Mouse (Mus musculus): ENCODE measurements around the gene Rpl32. TPM values are rescaled to one million over a fixed set of nuclear protein-coding genes. Genes with fewer than 3 reads are reported as not detected.
A peak's percentile ranks its signal among the peaks of the same experiment; 100 is the strongest.

Rpl32 gene
- polyA plus RNA-seq, 1 experiment: 89.1 TPM

GRCm38 (mm10) chr6:115773966-115774413 is 34.6 kb downstream of the Rpl32 start:
- peaks cover 17% of the 10 kb centered on the region for H3K4me1 ChIP-seq (ENCODE audit: control insufficient read depth)
- no peak for TF ChIP-seq TAL1 (IDR thresholded peaks at IDR 0.05; ENCODE audit: low read length)
- TF ChIP-seq GATA1 (IDR thresholded peaks at IDR 0.05; ENCODE audit: low read length): no peak
- H3K27me3 ChIP-seq (ENCODE audit: control insufficient read depth): no peaks in the 10 kb centered on the region
- no peaks in the 10 kb centered on the region for H3K9me3 ChIP-seq (ENCODE audit: control insufficient read depth, low read length)
- H3K36me3 ChIP-seq (ENCODE audit: control insufficient read depth): no peaks in the 10 kb centered on the region
- H3K4me3 ChIP-seq (replicated peaks): peak overlapping the region; percentile 62

- no peaks in the 10 kb centered on the region for H3K27me3 ChIP-seq (ENCODE audit: control insufficient read depth)
- H3K4me1 ChIP-seq (ENCODE audit: control insufficient read depth): peaks cover 23% of the 10 kb centered on the region
- no peaks in the 10 kb centered on the region for H3K9me3 ChIP-seq (ENCODE audit: control insufficient read depth, low read length)
- TF ChIP-seq TAL1 (IDR thresholded peaks at IDR 0.05; ENCODE audit: low read length) (no peak), GATA1 (IDR thresholded peaks at IDR 0.05; ENCODE audit: low read length) (no peak)
- no peak overlapping the region for H3K4me3 ChIP-seq (replicated peaks)
- no peaks in the 10 kb centered on the region for H3K36me3 ChIP-seq (ENCODE audit: control insufficient read depth)
Observed at GRCm38 (mm10) chr6:115772604-115773003, 35.9 kb downstream of the Rpl32 start.

- H3K27me3 ChIP-seq (ENCODE audit: control insufficient read depth): no peaks in the 10 kb centered on the region
- no peaks in the 10 kb centered on the region for H3K9me3 ChIP-seq (ENCODE audit: control insufficient read depth, low read length)
- peaks cover 26% of the 10 kb centered on the region for H3K4me1 ChIP-seq (ENCODE audit: control insufficient read depth)
- H3K36me3 ChIP-seq (ENCODE audit: control insufficient read depth): no peaks in the 10 kb centered on the region
- no peak overlapping the region for H3K4me3 ChIP-seq (replicated peaks)
- no peak for TF ChIP-seq GATA1 (IDR thresholded peaks at IDR 0.05; ENCODE audit: low read length)
- no peak for TF ChIP-seq TAL1 (IDR thresholded peaks at IDR 0.05; ENCODE audit: low read length)
Observed at GRCm38 (mm10) chr6:115772201-115772600, 36.3 kb downstream of the Rpl32 start.

- no peaks in the 10 kb centered on the region for H3K36me3 ChIP-seq (ENCODE audit: control insufficient read depth)
- no peaks in the 10 kb centered on the region for H3K9me3 ChIP-seq (ENCODE audit: control insufficient read depth, low read length)
- no peak overlapping the region for H3K4me3 ChIP-seq (replicated peaks)
- peaks cover 26% of the 10 kb centered on the region for H3K4me1 ChIP-seq (ENCODE audit: control insufficient read depth)
- H3K27me3 ChIP-seq (ENCODE audit: control insufficient read depth): no peaks in the 10 kb centered on the region
- TF ChIP-seq TAL1 (IDR thresholded peaks at IDR 0.05; ENCODE audit: low read length): no peak
- no peak for TF ChIP-seq GATA1 (IDR thresholded peaks at IDR 0.05; ENCODE audit: low read length)
Observed at GRCm38 (mm10) chr6:115770852-115771251, 37.7 kb downstream of the Rpl32 start.

GRCm38 (mm10) chr6:115770059-115770670 is 38.4 kb downstream of the Rpl32 start:
- Histone ChIP-seq H3K4me3 (replicated peaks) (no peak overlapping the region), H3K36me3 (ENCODE audit: control insufficient read depth) (no peaks in the 10 kb centered on the region), H3K4me1 (ENCODE audit: control insufficient read depth) (peaks cover 26% of the 10 kb centered on the region), H3K27me3 (ENCODE audit: control insufficient read depth) (no peaks in the 10 kb centered on the region), H3K9me3 (ENCODE audit: control insufficient read depth, low read length) (no peaks in the 10 kb centered on the region)
- TF ChIP-seq GATA1 (IDR thresholded peaks at IDR 0.05; ENCODE audit: low read length): no peak
- no peak for TF ChIP-seq TAL1 (IDR thresholded peaks at IDR 0.05; ENCODE audit: low read length)

- Histone ChIP-seq H3K36me3 (ENCODE audit: control insufficient read depth) (no peaks in the 10 kb centered on the region), H3K9me3 (ENCODE audit: control insufficient read depth, low read length) (no peaks in the 10 kb centered on the region), H3K27me3 (ENCODE audit: control insufficient read depth) (no peaks in the 10 kb centered on the region), H3K4me1 (ENCODE audit: control insufficient read depth) (peaks cover 22% of the 10 kb centered on the region), H3K4me3 (replicated peaks) (no peak overlapping the region)
- TF ChIP-seq TAL1 (IDR thresholded peaks at IDR 0.05; ENCODE audit: low read length) (no peak), GATA1 (IDR thresholded peaks at IDR 0.05; ENCODE audit: low read length) (no peak)
Observed at GRCm38 (mm10) chr6:115768207-115768606, 40.3 kb downstream of the Rpl32 start.

GRCm38 (mm10) chr6:115767357-115767756 is 41.2 kb downstream of the Rpl32 start:
- H3K9me3 ChIP-seq (ENCODE audit: control insufficient read depth, low read length): no peaks in the 10 kb centered on the region
- no peaks in the 10 kb centered on the region for H3K36me3 ChIP-seq (ENCODE audit: control insufficient read depth)
- H3K4me3 ChIP-seq (replicated peaks): no peak overlapping the region
- TF ChIP-seq TAL1 (IDR thresholded peaks at IDR 0.05; ENCODE audit: low read length): no peak
- no peak for TF ChIP-seq GATA1 (IDR thresholded peaks at IDR 0.05; ENCODE audit: low read length)
- H3K4me1 ChIP-seq (ENCODE audit: control insufficient read depth): peaks cover 28% of the 10 kb centered on the region
- H3K27me3 ChIP-seq (ENCODE audit: control insufficient read depth): no peaks in the 10 kb centered on the region

GRCm38 (mm10) chr6:115764179-115764578 is 44.4 kb downstream of the Rpl32 start:
- no peaks in the 10 kb centered on the region for H3K36me3 ChIP-seq (ENCODE audit: control insufficient read depth)
- no peak overlapping the region for H3K4me3 ChIP-seq (replicated peaks)
- no peaks in the 10 kb centered on the region for H3K27me3 ChIP-seq (ENCODE audit: control insufficient read depth)
- no peaks in the 10 kb centered on the region for H3K9me3 ChIP-seq (ENCODE audit: control insufficient read depth, low read length)
- TF ChIP-seq TAL1 (IDR thresholded peaks at IDR 0.05; ENCODE audit: low read length) (no peak), GATA1 (IDR thresholded peaks at IDR 0.05; ENCODE audit: low read length) (no peak)
- H3K4me1 ChIP-seq (ENCODE audit: control insufficient read depth): peaks cover 51% of the 10 kb centered on the region

GRCm38 (mm10) chr6:115761995-115762756 is 46.4 kb downstream of the Rpl32 start, which contains the start of gene Tmem40:
TSS of gene Tmem40 (minus strand) at chr6:115762410.
- Histone ChIP-seq H3K4me3 (replicated peaks) (peak within 1 kb of the TSS; percentile 15), H3K9me3 (ENCODE audit: control insufficient read depth, low read length) (no peaks in the 10 kb centered on the region), H3K4me1 (ENCODE audit: control insufficient read depth) (peaks cover 60% of the 10 kb centered on the region), H3K36me3 (ENCODE audit: control insufficient read depth) (no peaks in the 10 kb centered on the region), H3K27me3 (ENCODE audit: control insufficient read depth) (no peaks in the 10 kb centered on the region)
- TF ChIP-seq TAL1 (IDR thresholded peaks at IDR 0.05; ENCODE audit: low read length) (no peak), GATA1 (IDR thresholded peaks at IDR 0.05; ENCODE audit: low read length) (no peak)

All from erythroblast, embryonic 14.5 days (primary cell).